Mouse (Mus musculus): Measurements from ENCODE around the gene Slc35b1.

GRCm38 (mm10) chr11:95358263-95358662, 26.2 kb upstream of the Slc35b1 start:
- TF ChIP-seq CTCF (IDR thresholded peaks at IDR 0.05; ENCODE audit: low read depth), result no peak
- no peak for TF ChIP-seq EP300 (IDR thresholded peaks at IDR 0.05; ENCODE audit: low read depth)
